Mouse (Mus musculus): Measurements from ENCODE around the gene Kti12. TPM values are rescaled to one million over a fixed set of nuclear protein-coding genes. Genes with fewer than 3 reads are reported as not detected.

Gene Kti12
- 32.4 and 33.4 TPM in 2 replicates for total RNA-seq (2021)
- long read RNA-seq, transcript Kti12-201 (1 exons, 1,629 nt), result major isoform, 79 of 79 reads
- long read RNA-seq, partial matches to known transcripts, result 0 of 79 reads
- long read RNA-seq, other reads (novel, unspliced or antisense), result 0 of 79 reads

DNA sequence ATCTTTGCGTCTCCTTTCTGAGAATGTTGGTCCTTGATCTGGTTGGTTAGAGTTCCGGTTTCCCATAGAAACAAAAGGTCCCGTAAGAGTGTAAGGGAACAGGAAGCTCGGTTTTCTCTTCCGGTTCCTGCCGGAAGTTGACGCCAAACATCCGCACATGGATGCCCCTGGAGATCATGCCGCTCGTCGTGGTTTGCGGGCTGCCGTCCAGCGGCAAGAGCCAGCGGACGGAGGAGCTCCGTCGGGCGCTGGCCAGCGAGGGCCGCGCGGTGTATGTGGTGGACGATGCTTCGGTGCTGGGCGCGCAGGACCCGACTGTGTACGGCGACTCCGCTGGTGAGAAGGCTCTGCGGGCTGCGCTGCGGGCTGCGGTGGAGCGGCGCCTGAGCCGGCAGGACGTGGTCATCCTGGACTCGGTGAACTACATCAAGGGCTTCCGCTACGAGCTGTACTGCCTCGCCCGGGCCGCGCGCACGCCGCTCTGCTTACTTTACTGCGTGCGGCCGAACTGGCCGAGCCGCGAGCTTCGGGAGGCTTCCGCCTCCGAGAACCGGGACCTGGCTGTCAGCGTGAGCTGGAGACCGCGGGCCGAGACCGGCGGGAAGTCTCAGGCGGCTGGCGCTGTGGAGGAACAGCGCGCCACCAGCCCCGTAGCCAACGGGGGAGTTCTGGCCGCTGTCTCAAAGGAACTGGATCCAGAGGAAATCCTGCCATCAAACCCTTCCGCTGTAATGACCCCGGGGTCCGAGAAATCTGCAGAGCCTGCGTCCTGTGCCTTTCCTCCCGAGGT lies at the start of gene Kti12:
Gene Kti12 (plus strand): TSS at position 71 of the 790 bp plus-strand sequence.
- peak; percentile 79 for DNase-seq

DNA sequence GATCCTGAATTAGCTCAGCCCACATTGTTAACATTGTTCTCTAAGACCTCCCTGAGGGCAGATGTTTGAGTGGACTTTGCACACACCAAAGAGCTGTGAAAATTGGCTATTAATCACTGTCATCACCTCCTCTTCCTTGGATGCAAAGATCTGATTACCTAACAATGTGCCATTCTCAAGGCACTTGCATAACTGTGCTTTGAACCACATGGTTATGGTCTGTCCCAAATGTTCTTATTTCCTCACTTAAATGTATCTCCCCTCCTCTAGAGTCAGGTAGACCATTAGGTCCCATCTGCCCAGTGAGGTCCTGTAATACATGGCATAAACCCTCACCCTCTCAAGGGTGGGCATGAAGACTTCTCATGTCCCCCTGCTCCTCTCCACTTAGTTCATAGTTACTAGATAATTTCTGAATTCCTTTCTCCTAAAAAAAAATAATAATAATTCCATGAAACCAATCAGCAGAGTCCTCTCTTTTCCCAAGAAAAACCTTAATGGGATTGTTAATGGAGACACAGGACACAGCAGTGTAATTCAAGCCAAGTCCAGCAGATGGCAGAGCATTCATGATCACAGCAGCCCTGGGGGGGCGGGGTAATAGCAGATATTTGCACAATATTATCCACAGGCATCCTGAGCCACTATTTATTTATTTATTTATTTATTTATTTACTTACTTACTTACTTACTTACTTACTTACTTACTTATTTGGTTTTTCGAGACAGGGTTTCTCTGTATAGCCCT lies 49.3 kb upstream of the Kti12 start:
- DNase-seq, result peak; percentile 75

DNA sequence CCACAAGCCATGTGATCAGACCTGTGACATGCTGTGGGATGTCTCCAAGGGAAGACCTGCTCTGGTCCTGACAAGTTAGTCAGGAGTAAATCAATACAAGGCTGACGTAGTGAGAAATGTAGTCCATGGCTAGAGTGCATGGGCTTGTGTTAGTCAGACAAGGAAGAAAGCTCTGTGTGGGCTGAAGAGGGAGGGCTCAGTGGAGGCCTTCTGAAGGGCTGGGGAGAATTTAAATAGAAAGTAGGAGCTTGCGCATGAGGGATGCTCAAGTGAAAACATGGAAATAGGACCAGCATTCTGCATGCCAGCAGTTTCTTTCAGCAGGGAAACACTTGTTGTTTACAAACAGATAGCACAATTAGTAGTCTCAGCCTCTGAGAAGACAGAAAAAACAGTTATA lies 44.0 kb upstream of the Kti12 start:
- DNase-seq, result no peak

DNA sequence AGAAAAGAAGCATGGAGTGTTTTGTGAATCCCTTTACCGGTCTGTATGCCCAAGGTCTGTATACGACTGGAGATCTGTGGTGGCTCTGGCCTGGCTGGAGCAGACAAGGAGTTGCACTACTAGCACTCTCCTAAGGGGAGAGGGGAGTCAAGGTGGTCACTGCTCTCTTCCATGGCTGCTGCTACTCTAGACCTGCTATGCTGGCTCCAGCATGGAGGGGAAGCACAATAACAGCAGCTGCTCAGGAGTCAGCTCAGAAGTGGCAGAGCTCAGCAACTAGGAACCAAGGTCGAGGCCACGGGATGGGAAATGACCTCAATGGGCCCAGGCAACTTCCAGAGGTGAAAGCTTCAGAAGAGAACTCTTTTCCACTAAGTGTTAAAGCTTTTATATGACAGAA lies 36.4 kb upstream of the Kti12 start:
- DNase-seq, result no peak

DNA sequence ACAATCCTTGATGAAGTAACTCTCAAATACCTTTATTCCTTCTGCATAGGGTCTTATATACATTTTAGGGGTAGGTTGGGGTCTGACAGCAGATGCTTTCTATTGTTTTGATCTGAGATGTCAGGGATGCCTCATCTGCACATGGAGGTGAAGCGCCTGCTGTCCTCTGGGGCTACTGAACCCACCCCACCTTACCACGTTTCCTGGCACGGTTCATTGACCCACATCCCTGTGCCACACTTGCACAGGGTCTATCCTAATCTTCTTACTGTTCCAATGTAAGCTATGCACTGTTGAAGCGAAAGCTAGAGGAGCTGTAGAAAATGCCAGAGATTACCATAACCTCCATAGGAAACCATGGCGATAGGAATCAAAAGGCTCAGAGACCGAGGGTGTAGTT lies 36.0 kb upstream of the Kti12 start:
- DNase-seq, result no peak

DNA sequence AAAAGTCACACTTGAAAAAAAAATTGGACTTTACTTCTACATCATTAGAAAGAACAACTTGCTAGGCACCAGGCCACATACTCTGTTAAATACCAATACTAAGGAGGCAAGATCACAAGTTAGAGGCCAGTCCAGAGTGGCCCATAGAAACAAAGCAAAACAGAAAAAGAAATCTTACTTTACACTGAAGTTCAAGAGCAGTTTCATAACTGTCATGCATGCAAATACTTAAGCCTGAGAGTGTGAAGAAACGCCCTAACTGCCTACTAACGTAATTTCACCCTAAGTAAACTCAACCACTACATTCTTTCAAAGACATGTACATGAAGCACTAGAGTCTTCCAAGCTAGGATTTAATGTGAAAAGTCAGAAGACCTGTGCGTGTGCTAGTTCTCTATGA lies 21.9 kb upstream of the Kti12 start:
- DNase-seq, result no peak

DNA sequence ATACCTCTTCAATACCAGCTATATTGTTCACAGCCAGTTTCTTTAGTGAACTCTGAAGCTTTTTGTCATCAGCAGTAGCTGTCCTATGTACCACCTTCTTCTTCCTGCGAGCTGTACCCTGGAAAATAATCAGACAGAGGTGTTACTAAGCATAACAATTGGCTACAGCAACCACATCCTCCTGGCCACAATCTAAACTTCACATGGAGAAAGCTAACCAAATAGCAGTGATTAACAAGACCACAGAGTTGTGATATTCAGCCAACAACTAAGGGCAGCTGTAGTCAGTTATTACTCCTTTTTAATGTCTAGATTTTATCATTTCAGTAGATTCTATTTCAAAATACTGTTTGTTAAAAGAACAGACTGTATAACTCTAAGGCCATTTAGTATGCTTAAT lies 21.5 kb upstream of the Kti12 start:
- DNase-seq, result no peak

DNA sequence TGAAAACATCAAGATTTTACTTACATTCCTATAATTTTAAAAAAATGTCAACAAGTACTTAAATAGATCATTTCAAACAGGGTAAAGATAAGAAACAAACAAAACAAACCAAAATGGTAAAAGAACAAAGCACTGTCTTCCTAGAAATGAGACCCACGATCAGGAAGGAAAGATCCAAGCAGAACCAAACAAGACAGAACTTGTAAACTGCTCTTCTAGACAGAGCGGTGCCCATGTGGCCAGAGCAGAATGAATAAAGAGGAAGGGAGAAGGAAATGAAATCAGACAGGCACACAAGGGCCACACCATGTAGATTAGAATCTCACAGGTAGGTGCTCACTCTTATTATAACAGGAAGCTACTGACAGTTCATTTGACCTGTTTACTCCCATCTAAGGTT lies 20.9 kb upstream of the Kti12 start:
- DNase-seq, result no peak

DNA sequence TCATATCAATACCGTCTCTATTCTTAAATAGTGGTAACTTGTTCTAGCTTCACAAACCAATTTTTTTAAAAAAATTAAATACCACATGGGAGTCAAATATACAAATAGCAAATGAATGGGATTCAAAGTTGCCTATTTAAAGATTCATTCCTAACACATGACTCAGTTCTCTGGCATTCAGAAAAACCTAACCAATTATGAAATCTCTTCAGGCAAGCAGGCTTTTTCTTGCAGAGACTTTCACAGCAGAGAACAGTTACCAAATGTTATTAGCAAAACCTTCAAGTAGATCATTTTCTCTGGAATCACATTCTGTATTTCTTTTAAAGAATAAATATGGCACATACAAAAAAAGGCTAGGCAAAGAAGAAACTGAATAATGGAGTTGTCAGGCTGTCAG lies 16.9 kb upstream of the Kti12 start:
- DNase-seq, result no peak

DNA sequence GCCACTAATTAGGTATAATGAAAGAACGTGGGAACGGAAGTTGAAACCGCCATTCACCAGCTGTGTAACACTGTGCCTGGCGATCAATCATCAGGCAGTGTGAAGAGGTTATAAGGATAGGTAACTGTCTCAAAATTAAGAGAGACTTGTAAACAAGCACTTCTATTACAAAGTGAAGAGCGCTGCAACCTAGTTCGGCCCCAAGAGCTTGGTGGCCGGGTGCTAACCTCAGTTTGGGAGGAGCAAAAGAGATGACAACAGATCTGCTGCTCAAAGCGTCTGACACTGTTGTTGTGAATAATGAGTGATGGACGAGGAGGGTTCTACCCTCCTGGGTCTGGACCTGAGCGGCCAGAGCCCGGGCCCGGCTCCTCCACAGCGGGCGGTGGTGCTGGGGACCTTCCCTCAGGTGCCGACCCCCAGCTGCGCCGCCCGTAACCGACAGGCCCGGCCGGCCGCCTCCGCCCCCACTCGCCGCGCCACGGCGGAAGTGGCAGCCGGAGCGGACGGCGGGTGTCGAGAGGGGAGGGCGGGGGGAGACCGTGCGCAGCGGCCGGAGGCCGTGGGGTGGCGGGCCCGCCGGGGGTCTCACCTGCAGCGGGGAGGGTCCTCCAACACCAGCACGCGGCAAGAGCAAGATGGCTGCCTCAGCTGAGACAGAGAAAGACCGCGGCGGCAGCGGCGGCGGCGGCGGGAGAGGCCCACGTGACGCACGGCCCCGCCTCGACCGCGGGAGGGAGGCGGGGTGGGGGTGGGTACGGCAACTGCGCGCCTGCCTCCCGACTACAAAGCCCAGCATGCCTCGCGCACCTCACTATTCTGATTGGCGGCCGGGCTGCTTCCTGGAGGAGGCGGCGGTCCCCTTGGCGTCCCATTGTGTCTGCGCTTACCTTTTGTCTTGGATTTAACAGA lies 14.4 kb upstream of the Kti12 start, which contains the start of gene Btf3l4:
Gene Btf3l4 (minus strand): TSS at position 699 of the 912 bp plus-strand sequence.
- peak; percentile 90 for DNase-seq

DNA sequence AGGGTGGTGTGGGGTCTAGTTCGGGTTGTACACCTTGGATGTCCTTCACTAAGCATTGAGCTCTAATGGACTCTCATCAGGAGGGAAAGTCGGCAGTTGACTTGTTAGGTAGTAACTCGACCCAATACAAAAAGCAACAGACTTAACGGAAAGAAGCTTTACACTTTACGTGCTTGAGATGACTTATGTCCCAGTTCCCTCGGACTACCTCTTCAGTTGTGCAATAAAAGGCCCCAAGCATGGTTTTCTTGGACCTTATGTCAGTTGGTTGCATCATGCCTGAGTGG lies 13.8 kb upstream of the Kti12 start:
- DNase-seq, result no peak

DNA sequence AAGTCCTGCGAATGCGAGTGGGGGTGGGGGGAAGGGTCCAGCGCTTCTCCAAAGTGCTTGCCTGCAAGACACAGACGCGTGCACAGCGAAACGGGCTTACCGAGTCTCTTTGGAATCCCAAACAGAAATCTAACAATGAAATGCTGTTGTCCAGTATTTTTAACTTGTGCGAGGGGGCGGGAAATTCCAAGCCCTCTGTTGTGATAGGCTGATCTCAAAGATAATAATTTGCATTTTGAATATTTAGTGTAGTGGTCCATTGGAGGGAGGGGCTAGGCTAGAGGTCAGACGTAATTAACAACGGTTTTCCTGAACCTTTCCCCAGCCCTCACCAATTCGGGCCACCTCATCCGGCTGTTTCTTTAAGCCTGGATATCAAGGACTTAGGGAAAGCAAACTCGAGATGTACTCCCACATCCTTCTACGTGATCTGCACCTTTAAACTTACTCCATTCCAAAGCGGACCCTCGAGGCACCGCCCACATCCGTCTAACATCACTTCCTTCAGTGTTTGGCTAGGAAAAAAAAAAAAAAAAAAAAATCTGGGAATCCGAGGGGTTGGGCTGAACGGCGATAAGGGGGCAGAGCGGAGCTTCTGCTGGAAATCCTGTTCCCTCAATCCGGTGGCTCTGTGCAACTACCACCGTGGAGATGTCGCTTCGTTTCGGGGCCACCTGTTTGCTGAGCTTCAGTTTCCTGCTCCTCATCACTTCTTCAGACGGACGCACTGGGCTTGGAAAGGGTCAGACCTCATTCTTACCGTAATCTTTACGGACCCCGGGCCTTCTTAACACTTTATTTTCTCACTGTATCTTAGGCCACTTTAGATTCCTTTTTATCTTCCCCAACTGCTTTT lies 13.2 kb upstream of the Kti12 start, which contains the start of gene Txndc12:
Gene Txndc12 (plus strand): TSS at position 487 of the 856 bp plus-strand sequence.
- peak; percentile 78 for DNase-seq

DNA sequence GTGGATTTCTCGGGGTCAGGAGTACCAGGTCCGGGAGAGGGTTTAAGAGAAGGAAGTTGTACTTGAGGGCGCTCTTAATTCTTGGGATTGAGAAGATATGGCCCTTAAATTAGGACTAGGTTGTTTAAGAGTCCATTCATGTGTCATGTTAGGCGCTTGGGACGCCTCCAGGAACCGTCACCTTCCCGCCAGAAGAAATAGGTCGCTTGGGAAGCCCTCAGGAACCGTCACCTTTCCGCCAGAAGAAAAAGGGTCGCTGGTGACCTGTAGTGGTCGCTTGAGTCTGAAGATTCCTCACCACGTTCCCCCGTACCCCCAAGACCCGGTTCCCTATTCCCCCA lies 12.6 kb upstream of the Kti12 start:
- DNase-seq, result peak; percentile 15

DNA sequence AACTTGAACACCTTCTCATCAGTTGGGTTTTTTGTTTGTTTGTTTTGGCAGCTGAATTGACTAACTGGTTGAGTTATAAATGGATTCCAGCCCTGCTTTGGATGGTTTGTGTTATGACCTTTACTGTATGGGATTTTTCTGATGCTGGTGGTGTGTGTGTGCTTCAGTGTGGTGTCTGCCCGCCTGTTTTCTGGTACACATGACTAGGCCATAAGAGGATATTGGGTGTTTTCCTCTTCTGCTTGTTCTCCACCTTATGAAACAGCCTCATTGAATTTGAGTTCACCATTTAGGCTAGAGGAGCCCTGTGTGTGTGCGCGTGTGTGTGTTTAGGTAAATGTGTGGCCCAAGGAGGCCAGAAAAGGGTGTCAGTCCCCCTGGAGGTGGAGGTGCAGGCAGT lies 12.1 kb upstream of the Kti12 start:
- no peak for DNase-seq

DNA sequence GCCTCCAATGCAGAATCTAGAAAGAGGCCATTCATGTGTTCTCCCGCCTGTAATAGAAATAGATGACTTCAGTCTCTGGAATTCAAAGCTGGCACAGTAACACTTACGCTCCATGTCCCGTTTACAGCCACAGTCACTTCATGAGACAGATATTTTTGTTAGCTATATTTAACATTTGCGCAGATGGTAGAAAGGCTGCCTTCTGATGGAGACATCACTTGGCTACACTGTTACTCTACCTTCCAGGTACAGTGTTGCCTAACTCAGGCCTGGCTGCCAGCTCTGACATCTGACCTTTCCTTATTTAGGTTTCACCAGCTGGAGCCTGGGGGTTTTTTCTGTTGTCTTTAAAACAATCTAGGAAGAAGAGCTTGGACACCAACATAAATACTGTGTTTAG lies 9.6 kb upstream of the Kti12 start:
- no peak for DNase-seq

DNA sequence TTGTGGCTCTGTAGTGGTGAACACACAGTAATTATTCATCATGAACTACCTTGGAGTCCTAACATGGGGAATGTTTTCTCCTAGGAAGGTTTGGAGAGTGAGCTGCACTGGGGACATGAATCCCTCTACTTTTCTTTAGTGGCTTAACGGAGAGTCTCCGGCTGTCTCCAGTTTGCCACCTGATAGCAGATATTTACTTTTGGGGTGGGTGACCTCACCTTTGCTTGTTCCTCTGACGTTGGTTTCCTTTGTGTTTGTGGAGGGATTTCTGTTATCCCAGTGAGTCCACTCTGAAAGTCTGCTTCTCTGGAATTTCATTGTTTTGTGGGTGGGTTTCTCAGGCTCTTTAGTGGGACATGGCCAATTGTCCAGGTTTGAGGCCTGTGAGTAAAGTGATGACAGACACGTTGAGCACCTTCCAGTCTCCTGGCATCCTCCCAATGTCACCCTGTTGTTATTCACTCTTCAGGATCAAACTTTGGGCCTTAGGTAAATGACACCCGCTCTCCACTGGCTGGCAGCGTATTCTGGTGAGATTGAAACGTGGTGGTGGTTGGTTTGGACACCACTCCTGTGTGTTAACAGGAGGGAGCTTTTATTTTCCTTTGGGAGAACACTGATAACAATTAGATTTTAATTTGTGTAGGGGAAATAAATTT lies 5.5 kb upstream of the Kti12 start:
- DNase-seq, result no peak

DNA sequence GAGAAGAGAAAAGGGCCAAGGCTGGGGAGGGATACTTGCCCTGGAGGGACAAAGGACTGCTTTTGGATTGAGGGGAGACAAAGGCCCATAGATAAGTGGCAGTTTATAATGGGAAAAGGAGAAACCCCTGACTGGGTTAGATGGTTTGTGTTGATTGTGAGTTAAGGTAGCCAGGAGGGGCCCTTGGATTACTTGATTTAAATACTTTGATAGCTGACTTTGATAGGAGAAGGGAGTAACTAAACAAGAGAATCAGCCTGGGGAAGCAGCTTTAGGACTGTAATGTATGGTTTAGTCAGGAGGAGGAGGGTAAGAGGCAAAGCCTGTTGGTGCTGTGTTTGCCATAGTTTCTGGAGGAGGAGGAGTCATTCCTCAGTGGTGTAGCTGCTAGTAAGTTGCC lies 4.2 kb upstream of the Kti12 start:
- DNase-seq, result no peak

DNA sequence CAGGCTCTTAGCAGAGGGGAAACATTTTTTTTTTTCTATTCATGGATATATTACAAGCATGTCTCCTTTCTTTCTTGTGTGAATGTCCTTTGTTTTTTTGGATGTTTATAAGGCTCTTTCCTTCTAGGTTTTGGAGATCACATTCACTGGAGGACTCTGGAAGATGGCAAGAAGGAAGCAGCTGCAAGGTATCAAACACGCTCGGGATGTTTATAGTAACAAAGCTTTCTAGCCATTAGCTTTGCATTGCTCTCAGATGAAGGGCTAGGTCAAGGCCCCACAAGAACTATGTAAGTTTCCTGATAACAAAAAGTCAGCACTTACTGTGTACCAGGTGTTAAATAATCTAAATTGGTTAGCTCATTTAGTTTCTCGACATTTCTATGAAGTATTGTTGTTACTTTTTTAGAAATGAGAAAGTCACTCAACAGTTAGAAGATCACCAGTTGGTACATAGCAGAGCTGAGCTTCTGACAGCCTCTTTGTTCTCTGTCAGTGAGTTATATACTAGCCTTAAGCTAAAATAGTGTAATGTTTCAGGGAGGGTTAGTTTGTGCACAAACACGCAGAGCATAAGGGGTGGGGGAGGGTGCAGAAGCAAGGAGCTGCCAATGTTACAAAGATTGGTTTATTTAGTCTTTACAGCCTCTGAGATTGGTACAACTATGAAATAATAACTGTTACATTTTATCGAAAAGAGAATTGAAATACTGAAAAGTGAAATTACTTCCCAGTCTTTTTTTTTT lies 1.6 kb upstream of the Kti12 start:
- DNase-seq, result no peak

DNA sequence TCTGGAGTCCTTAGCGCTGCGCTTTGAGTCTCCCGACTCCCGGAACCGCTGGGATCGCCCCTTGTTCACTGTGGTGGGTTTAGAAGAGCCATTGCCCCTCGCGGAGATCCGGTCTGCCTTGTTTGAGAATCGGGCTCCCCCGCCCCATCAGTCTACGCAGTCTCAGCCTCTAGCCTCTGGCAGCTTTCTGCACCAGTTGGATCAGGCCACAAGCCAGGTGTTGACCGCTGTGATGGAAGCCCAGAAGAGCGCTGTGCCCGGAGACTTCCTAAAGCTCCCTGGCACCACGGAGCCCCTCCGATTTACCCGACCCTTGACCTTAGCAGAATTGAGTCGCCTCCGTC lies 892 bp downstream of the Kti12 start, which contains the start of gene A730015C16Rik:
Gene A730015C16Rik (minus strand): TSS at position 115 of the 344 bp plus-strand sequence.
- peak; percentile 24 for DNase-seq

DNA sequence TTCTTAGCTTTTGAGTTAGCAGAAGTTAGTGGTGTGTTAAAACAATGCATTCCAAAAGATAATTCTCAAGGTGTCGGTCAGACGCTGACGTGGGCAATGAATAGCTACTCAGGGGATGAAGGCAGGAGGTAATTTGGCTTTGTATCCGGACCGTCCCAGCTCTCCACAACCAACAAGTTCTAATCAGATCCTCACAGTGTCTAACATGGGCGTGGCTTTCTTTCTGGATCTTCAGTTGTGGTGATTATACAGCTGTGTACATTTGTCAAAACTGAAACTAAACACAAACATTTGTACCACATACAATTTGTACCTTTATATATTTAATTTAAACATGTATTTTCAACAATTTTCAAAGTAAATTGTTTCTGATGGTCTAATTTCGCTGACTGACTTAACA lies 19.2 kb downstream of the Kti12 start:
- DNase-seq, result no peak

All from adrenal gland, postnatal 25 days (tissue).